In genomic region chr17:17446683-17447082, GRCm38 (mm10) we compare ENCODE assay signal across 17 mouse cellular contexts. TPM values are rescaled to one million over a fixed set of nuclear protein-coding genes. Genes with fewer than 3 reads are reported as not detected.
"Had no signal": no experiment of that assay in that cellular context is flagged by ENCODE, and none has a peak within 500 bp of the region (broad histone marks: within the 10 kb centered on the region; RNA-seq: fewer than 3 reads in every experiment).

No protein-coding gene starts in this region.

- H3K36me3 ChIP-seq: neural tube, embryonic 12.5 days; neural tube, embryonic 13.5 days; neural tube, embryonic 15.5 days; stomach, embryonic 15.5 days had no signal

- H3K27ac ChIP-seq: neural tube, embryonic 12.5 days; neural tube, embryonic 13.5 days; neural tube, embryonic 15.5 days; stomach, embryonic 15.5 days; stomach, postnatal 0 days had no signal

- H3K4me2 ChIP-seq: neural tube, embryonic 12.5 days; neural tube, embryonic 13.5 days; neural tube, embryonic 15.5 days; stomach, embryonic 15.5 days had no signal

- H3K9ac ChIP-seq: neural tube, embryonic 12.5 days; neural tube, embryonic 13.5 days; neural tube, embryonic 15.5 days; stomach, embryonic 15.5 days had no signal

- H3K27me3 ChIP-seq: neural tube, embryonic 12.5 days; neural tube, embryonic 13.5 days; neural tube, embryonic 15.5 days; stomach, embryonic 15.5 days had no signal

- H3K9me3 ChIP-seq: neural tube, embryonic 12.5 days; neural tube, embryonic 13.5 days; neural tube, embryonic 15.5 days; stomach, embryonic 15.5 days had no signal

- DNase-seq: retina, postnatal 1 day; right cerebral cortex, adult 18-20 months; right cerebral cortex, postnatal 14 days; right cerebral cortex, postnatal 25 days; right cerebral cortex, postnatal 4 days; spleen, adult 18-20 months; thymus, adult 18-20 months; thymus, adult 2 months; thymus, postnatal 14 days; thymus, postnatal 36 days; thymus, postnatal 4 days had no signal

- H3K4me3 ChIP-seq: neural tube, embryonic 12.5 days; neural tube, embryonic 13.5 days; neural tube, embryonic 15.5 days; stomach, embryonic 15.5 days had no signal

RNA-seq across cellular contexts. Expression of gene Lix1, which starts 44.2 kb away (rescaled TPM):
- polyA plus RNA-seq: small intestine, adult 2 months had no signal
